24 mouse cellular contexts compared by ENCODE assay signal in the genomic region with DNA sequence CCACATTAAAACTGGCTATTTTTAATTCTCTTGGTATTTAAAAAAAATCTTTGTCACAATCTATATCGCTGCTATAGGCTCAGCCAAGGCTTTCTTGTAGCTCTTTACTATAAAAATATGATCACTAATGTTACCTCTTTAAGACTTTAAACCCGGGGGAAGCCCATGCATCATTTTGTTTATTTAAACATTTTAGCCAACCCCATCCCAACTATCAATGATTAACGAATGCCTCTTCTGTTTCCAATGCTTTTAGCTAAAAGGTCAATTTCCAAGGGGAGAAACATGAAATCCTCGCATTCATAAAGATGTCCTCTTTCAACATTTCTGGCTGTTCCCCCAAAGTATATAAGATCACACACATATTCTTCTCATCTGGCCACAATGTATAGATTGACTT.
"Had no signal": no experiment of that assay in that cellular context is flagged by ENCODE, and none has a peak within 500 bp of the region (broad histone marks: within the 10 kb centered on the region; RNA-seq: fewer than 3 reads in every experiment).

No protein-coding gene starts in this region.

- H3K9ac ChIP-seq: heart, embryonic 12.5 days; hindbrain, embryonic 12.5 days; hindbrain, embryonic 14.5 days; kidney, embryonic 15.5 days; limb, embryonic 13.5 days; limb, embryonic 15.5 days had no signal

- H3K4me3 ChIP-seq: gastrocnemius, adult 2 months; heart, embryonic 10.5 days; heart, embryonic 12.5 days; hindbrain, embryonic 10.5 days; hindbrain, embryonic 12.5 days; kidney, embryonic 15.5 days; limb, embryonic 13.5 days; limb, embryonic 15.5 days had no signal

- H3K4me2 ChIP-seq: heart, embryonic 12.5 days; hindbrain, embryonic 12.5 days; hindbrain, embryonic 14.5 days; kidney, embryonic 15.5 days; limb, embryonic 13.5 days; limb, embryonic 15.5 days had no signal

- H3K36me3 ChIP-seq: heart, embryonic 10.5 days; heart, embryonic 12.5 days; hindbrain, embryonic 10.5 days; hindbrain, embryonic 12.5 days; kidney, embryonic 15.5 days; limb, embryonic 13.5 days; limb, embryonic 15.5 days had no signal

- DNase-seq: gastrocnemius, adult 2 months; gastrocnemius, postnatal 10 days; gastrocnemius, postnatal 25 days; heart, adult 18-20 months; heart, postnatal 10 days; heart, postnatal 4 days; kidney, adult 11 months; kidney, adult 8-10 months; kidney, postnatal 14 days; kidney, postnatal 36 days; layer of hippocampus, adult 9-11 months; layer of hippocampus, postnatal 36 days; left cerebral cortex, postnatal 4 days had no signal

- H3K4me1 ChIP-seq: heart, embryonic 10.5 days; heart, embryonic 12.5 days had no signal

- H3K27ac ChIP-seq: gastrocnemius, adult 2 months; heart, embryonic 10.5 days; hindbrain, embryonic 10.5 days; hindbrain, embryonic 12.5 days; hindbrain, embryonic 14.5 days; kidney, embryonic 15.5 days; kidney, postnatal 0 days; limb, embryonic 13.5 days; limb, embryonic 15.5 days had no signal

- H3K27me3 ChIP-seq: heart, embryonic 12.5 days; kidney, embryonic 15.5 days; limb, embryonic 15.5 days had no signal

- H3K9me3 ChIP-seq: heart, embryonic 10.5 days; heart, embryonic 12.5 days; hindbrain, embryonic 10.5 days; hindbrain, embryonic 12.5 days; kidney, embryonic 15.5 days; limb, embryonic 13.5 days; limb, embryonic 15.5 days had no signal

- ATAC-seq: hindbrain, embryonic 16.5 days; inflammation-experienced regulatory T-cells, adult 6 months had no signal
